Mouse (Mus musculus) intestine, embryonic 15.5 days (tissue): ENCODE measurements around the gene Cdkn2aipnl. TPM values are rescaled to one million over a fixed set of nuclear protein-coding genes. Genes with fewer than 3 reads are reported as not detected.
A peak's percentile ranks its signal among the peaks of the same experiment; 100 is the strongest.

Experiments used
- ATAC-seq: fragments of 200-750 bp; cut with Nextera tagmentation; 2 replicates; pipeline ENCODE4 v1.8.0; 2017; ENCODE audit warnings: moderate TSS enrichment, moderate library complexity
- H3K27ac ChIP-seq: fragments of 300-500 bp; sonication (generic); 2 replicates; pipeline ENCODE4 v1.5.1; 2015; ENCODE audit warnings: mild to moderate bottlenecking, inconsistent platforms
- H3K27me3 ChIP-seq: fragments of 300-500 bp; sonication (generic); replicated peaks from 2 replicates; pipeline ENCODE4 v1.6.1; 2015; ENCODE audit warnings: inconsistent platforms
- H3K36me3 ChIP-seq: fragments of 300-500 bp; sonication (generic); 2 replicates; pipeline ENCODE4 v1.6.1; 2015; ENCODE audit warnings: inconsistent platforms
- H3K4me1 ChIP-seq: fragments of 300-500 bp; sonication (generic); replicated peaks from 2 replicates; pipeline ENCODE4 v1.6.1; 2015; ENCODE audit warnings: inconsistent platforms
- H3K4me2 ChIP-seq: fragments of 300-500 bp; sonication (generic); replicated peaks from 2 replicates; pipeline ENCODE4 v1.6.1; 2015; ENCODE audit warnings: mild to moderate bottlenecking, inconsistent platforms
- H3K4me3 ChIP-seq: fragments of 300-500 bp; sonication (generic); replicated peaks from 2 replicates; pipeline ENCODE4 v1.5.1; 2015; ENCODE audit warnings: inconsistent platforms
- H3K9ac ChIP-seq: fragments of 300-500 bp; sonication (generic); 2 replicates; pipeline ENCODE4 v1.6.1; 2015; ENCODE audit warnings: inconsistent platforms
- H3K9me3 ChIP-seq: fragments of 300-500 bp; sonication (generic); 2 replicates; pipeline ENCODE4 v1.6.1; 2016; ENCODE audit warnings: inconsistent platforms
- WGBS: fragments of 180-500 bp; shearing (Covaris S2); methylation state at CpG from one replicate; pipeline ENCODE4 v1.1.7; 2015; 5-methylcytosine and 5-hydroxymethylcytosine counted together
- polyA plus RNA-seq: library from polyadenylated mRNA; unstranded; fragments of >200 nt; fragmentation: Nextera tagmentation; extraction: Ambion mirVana; gene quantifications from 2 replicates; pipeline ENCODE4 v1.2.1, GENCODE M21; 2015

Cdkn2aipnl gene
- polyA plus RNA-seq, 1 experiment from 2014 or later, result 90.3 TPM

- Histone ChIP-seq H3K4me3 (no peak overlapping the region), H3K27me3 (no peaks in the 10 kb centered on the region), H3K4me1 (no peaks in the 10 kb centered on the region), H3K9me3 (no peaks in the 10 kb centered on the region), H3K9ac (no peak overlapping the region), H3K36me3 (no peaks in the 10 kb centered on the region), H3K4me2 (no peak overlapping the region), H3K27ac (no peak overlapping the region)
- no peak for ATAC-seq
- WGBS, result 57% methylated on average over 5 of the region's 5 CpGs
These were observed 31.6 kb upstream of the Cdkn2aipnl start for GRCm38 (mm10) chr11:51935636-51936434.

GRCm38 (mm10) chr11:51937361-51937781 is 30.1 kb upstream of the Cdkn2aipnl start:
- Histone ChIP-seq H3K27ac (no peak overlapping the region), H3K36me3 (no peaks in the 10 kb centered on the region), H3K9me3 (no peaks in the 10 kb centered on the region), H3K27me3 (no peaks in the 10 kb centered on the region), H3K4me2 (no peak overlapping the region), H3K4me3 (no peak overlapping the region), H3K9ac (no peak overlapping the region), H3K4me1 (no peaks in the 10 kb centered on the region)
- 72% methylated on average over 6 of the region's 6 CpGs for WGBS
- ATAC-seq, result no peak

- Histone ChIP-seq H3K4me2 (no peak overlapping the region), H3K9ac (no peak overlapping the region), H3K4me3 (no peak overlapping the region), H3K36me3 (no peaks in the 10 kb centered on the region), H3K27ac (no peak overlapping the region), H3K27me3 (no peaks in the 10 kb centered on the region), H3K9me3 (no peaks in the 10 kb centered on the region), H3K4me1 (peaks cover 7% of the 10 kb centered on the region; the same call in 1 of the 2 replicates)
- ATAC-seq, result no peak
- WGBS, result 86% methylated on average over 12 of the region's 12 CpGs
These were observed 28.5 kb upstream of the Cdkn2aipnl start for GRCm38 (mm10) chr11:51938817-51939589.

GRCm38 (mm10) chr11:51939590-51939955 is 27.9 kb upstream of the Cdkn2aipnl start:
- Histone ChIP-seq H3K4me1 (peaks cover 7% of the 10 kb centered on the region; the same call in 1 of the 2 replicates), H3K36me3 (no peaks in the 10 kb centered on the region), H3K4me2 (no peak overlapping the region), H3K27ac (no peak overlapping the region), H3K27me3 (no peaks in the 10 kb centered on the region), H3K9ac (no peak overlapping the region), H3K9me3 (no peaks in the 10 kb centered on the region), H3K4me3 (no peak overlapping the region)
- ATAC-seq, result no peak
- 59% methylated on average over 8 of the region's 8 CpGs for WGBS

GRCm38 (mm10) chr11:51940511-51940955 is 26.9 kb upstream of the Cdkn2aipnl start:
- Histone ChIP-seq H3K4me2 (no peak overlapping the region), H3K9ac (no peak overlapping the region), H3K9me3 (no peaks in the 10 kb centered on the region), H3K27ac (no peak overlapping the region), H3K4me3 (no peak overlapping the region), H3K27me3 (no peaks in the 10 kb centered on the region), H3K4me1 (peaks cover 11% of the 10 kb centered on the region), H3K36me3 (no peaks in the 10 kb centered on the region)
- ATAC-seq, result no peak
- WGBS, result 50% methylated on average over 13 of the region's 13 CpGs

- H3K9me3 ChIP-seq, result no peaks in the 10 kb centered on the region
- no peak overlapping the region for H3K4me2 ChIP-seq
- peaks cover 13% of the 10 kb centered on the region for H3K4me1 ChIP-seq
- H3K27me3 ChIP-seq, result no peaks in the 10 kb centered on the region
- H3K9ac ChIP-seq, result no peak overlapping the region
- H3K36me3 ChIP-seq, result no peaks in the 10 kb centered on the region
- ATAC-seq, result no peak
- no peak overlapping the region for H3K27ac ChIP-seq
- WGBS, result 62% methylated on average over 15 of the region's 15 CpGs
- H3K4me3 ChIP-seq, result no peak overlapping the region
These were observed 24.6 kb upstream of the Cdkn2aipnl start for GRCm38 (mm10) chr11:51942602-51943499.

GRCm38 (mm10) chr11:51943500-51943841 is 24.0 kb upstream of the Cdkn2aipnl start:
- 63% methylated on average over 6 of the region's 6 CpGs for WGBS
- peaks cover 13% of the 10 kb centered on the region for H3K4me1 ChIP-seq
- H3K27me3 ChIP-seq, result no peaks in the 10 kb centered on the region
- no peak overlapping the region for H3K4me3 ChIP-seq
- H3K4me2 ChIP-seq, result no peak overlapping the region
- no peak overlapping the region for H3K27ac ChIP-seq
- H3K36me3 ChIP-seq, result no peaks in the 10 kb centered on the region
- H3K9me3 ChIP-seq, result no peaks in the 10 kb centered on the region
- H3K9ac ChIP-seq, result no peak overlapping the region
- no peak for ATAC-seq

GRCm38 (mm10) chr11:51944239-51944638 is 23.2 kb upstream of the Cdkn2aipnl start:
- H3K4me1 ChIP-seq, result peaks cover 13% of the 10 kb centered on the region
- H3K4me3 ChIP-seq, result no peak overlapping the region
- WGBS, result 82% methylated on average over 3 of the region's 3 CpGs
- H3K36me3 ChIP-seq, result no peaks in the 10 kb centered on the region
- H3K9me3 ChIP-seq, result no peaks in the 10 kb centered on the region
- H3K9ac ChIP-seq, result no peak overlapping the region
- H3K4me2 ChIP-seq, result no peak overlapping the region
- ATAC-seq, result no peak
- no peak overlapping the region for H3K27ac ChIP-seq
- H3K27me3 ChIP-seq, result no peaks in the 10 kb centered on the region

GRCm38 (mm10) chr11:51945548-51945947 is 21.9 kb upstream of the Cdkn2aipnl start:
- peak; percentile 34; the same call in 1 of the 2 replicates for ATAC-seq
- no peak overlapping the region for H3K4me3 ChIP-seq
- H3K4me1 ChIP-seq, result peaks cover 13% of the 10 kb centered on the region
- WGBS, result 7% methylated on average over 8 of the region's 8 CpGs
- no peaks in the 10 kb centered on the region for H3K9me3 ChIP-seq
- no peaks in the 10 kb centered on the region for H3K36me3 ChIP-seq
- H3K27ac ChIP-seq, result no peak overlapping the region
- no peak overlapping the region for H3K4me2 ChIP-seq
- no peak overlapping the region for H3K9ac ChIP-seq
- H3K27me3 ChIP-seq, result no peaks in the 10 kb centered on the region

- Histone ChIP-seq H3K9me3 (no peaks in the 10 kb centered on the region), H3K4me1 (peaks cover 13% of the 10 kb centered on the region), H3K27ac (no peak overlapping the region), H3K4me3 (no peak overlapping the region), H3K9ac (no peak overlapping the region), H3K27me3 (no peaks in the 10 kb centered on the region), H3K4me2 (no peak overlapping the region), H3K36me3 (no peaks in the 10 kb centered on the region)
- ATAC-seq, result no peak
- WGBS, result 75% methylated on average over 6 of the region's 6 CpGs
These were observed 21.3 kb upstream of the Cdkn2aipnl start for GRCm38 (mm10) chr11:51946144-51946543.

GRCm38 (mm10) chr11:51949155-51949840 is 18.2 kb upstream of the Cdkn2aipnl start:
- 67% methylated on average over 9 of the region's 9 CpGs for whole genome bisulfite sequencing
- no peak overlapping the region for H3K27ac ChIP-seq

More at GRCm38 (mm10) chr11:51949155-51949840, 18.2 kb upstream of the Cdkn2aipnl start:
- Histone ChIP-seq H3K4me3 (no peak overlapping the region), H3K4me1 (peaks cover 6% of the 10 kb centered on the region; the same call in 1 of the 2 replicates), H3K27me3 (no peaks in the 10 kb centered on the region), H3K9me3 (no peaks in the 10 kb centered on the region), H3K4me2 (no peak overlapping the region), H3K36me3 (no peaks in the 10 kb centered on the region), H3K9ac (no peak overlapping the region)
- no peak for ATAC-seq
